Mouse (Mus musculus) liver, embryonic 12.5 days (tissue): ENCODE data around the gene Pcbp2. TPM values are rescaled to one million over a fixed set of nuclear protein-coding genes. Genes with fewer than 3 reads are reported as not detected.

Experiments used
- ATAC-seq: fragments of 200-750 bp; cut with Nextera tagmentation; 2 replicates; pipeline ENCODE4 v1.8.0; 2017; ENCODE audit warnings: moderate number of reproducible peaks, mild to moderate bottlenecking, moderate library complexity
- H3K27ac ChIP-seq: fragments of 300-500 bp; sonication (generic); 2 replicates; pipeline ENCODE4 v1.5.1; 2016; ENCODE audit warnings: mild to moderate bottlenecking
- H3K27me3 ChIP-seq: fragments of 300-500 bp; sonication (generic); replicated peaks from 2 replicates; pipeline ENCODE4 v1.6.1; 2016; ENCODE audit warnings: mild to moderate bottlenecking, moderate library complexity
- H3K36me3 ChIP-seq: fragments of 300-500 bp; sonication (generic); 2 replicates; pipeline ENCODE4 v1.6.1; 2016; ENCODE audit warnings: mild to moderate bottlenecking, moderate library complexity
- H3K4me1 ChIP-seq: fragments of 300-500 bp; sonication (generic); 2 replicates; pipeline ENCODE4 v1.6.1; 2016
- H3K4me2 ChIP-seq: fragments of 300-500 bp; sonication (generic); 2 replicates; pipeline ENCODE4 v1.6.1; 2016; ENCODE audit warnings: mild to moderate bottlenecking, moderate library complexity
- H3K4me3 ChIP-seq: fragments of 300-500 bp; sonication (generic); 2 replicates; pipeline ENCODE4 v1.5.1; 2016; ENCODE audit warnings: mild to moderate bottlenecking, moderate library complexity
- H3K9ac ChIP-seq: fragments of 300-500 bp; sonication (generic); 2 replicates; pipeline ENCODE4 v1.6.1; 2016; ENCODE audit warnings: mild to moderate bottlenecking, moderate library complexity
- H3K9me3 ChIP-seq: fragments of 300-500 bp; sonication (generic); replicated peaks from 2 replicates; pipeline ENCODE4 v1.6.1; 2016; ENCODE audit warnings: mild to moderate bottlenecking, moderate library complexity
- WGBS: fragments of 180-500 bp; shearing (Covaris S2); methylation state at CpG from one replicate; pipeline ENCODE4 v1.1.7; 2016; ENCODE audit not compliant: insufficient replicate concordance; 5-methylcytosine and 5-hydroxymethylcytosine counted together
- polyA plus RNA-seq: library from polyadenylated mRNA; unstranded; fragments of >200 nt; fragmentation: Nextera tagmentation; extraction: Ambion mirVana; gene quantifications from 2 replicates; pipeline ENCODE4 v1.2.1, GENCODE M21; 2016

Gene Pcbp2
- polyA plus RNA-seq, 1 experiment from 2014 or later: 104 TPM

DNA sequence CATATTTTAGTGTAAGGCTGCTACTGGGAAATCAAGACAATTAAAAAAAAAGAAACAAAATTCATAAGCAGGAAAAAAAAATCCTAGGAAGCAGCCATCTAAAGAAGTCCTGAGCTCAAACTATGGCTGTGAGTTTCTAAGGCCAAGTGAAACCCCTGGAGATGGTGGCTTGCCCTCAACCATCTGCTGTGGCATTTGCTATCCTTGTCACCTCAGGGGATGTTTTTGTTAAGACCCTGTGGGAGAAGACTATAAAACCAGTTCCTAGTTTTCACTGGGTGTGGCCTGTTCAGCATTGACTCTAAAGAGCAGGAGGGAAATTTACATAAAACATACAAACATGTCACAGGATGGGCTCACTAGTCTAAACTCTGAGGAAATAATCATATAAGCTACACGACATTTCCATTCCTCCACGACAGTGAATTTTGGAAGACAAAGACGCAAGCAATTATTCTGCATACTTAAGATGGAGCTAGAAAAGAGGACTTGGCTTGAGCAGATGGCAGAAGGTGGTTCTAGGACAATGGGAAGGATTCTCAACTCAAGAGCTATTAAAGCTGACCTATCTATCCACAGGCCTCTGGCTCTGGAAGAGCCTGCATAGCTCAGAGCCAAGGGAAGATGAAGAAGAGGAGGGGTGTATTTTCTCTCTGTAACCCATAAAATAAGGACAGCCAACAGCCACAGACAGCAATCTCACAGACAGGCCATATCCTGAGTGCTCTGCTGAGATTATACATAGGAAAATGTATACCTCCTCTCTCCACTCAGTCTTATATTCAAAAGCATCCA, 62.0 kb downstream of the Pcbp2 start:
- Histone ChIP-seq H3K4me1 (no peaks in the 10 kb centered on the region), H3K36me3 (peaks cover 86% of the 10 kb centered on the region), H3K9me3 (no peaks in the 10 kb centered on the region), H3K27me3 (no peaks in the 10 kb centered on the region), H3K4me2 (no peak overlapping the region), H3K27ac (no peak overlapping the region), H3K4me3 (no peak overlapping the region), H3K9ac (no peak overlapping the region)
- no peak for ATAC-seq
- 79% methylated on average over 3 of the region's 3 CpGs for WGBS

- Histone ChIP-seq H3K36me3 (peaks cover 77% of the 10 kb centered on the region), H3K4me2 (no peak overlapping the region), H3K4me1 (no peaks in the 10 kb centered on the region), H3K4me3 (no peak overlapping the region), H3K9me3 (no peaks in the 10 kb centered on the region), H3K27ac (no peak overlapping the region), H3K9ac (no peak overlapping the region), H3K27me3 (no peaks in the 10 kb centered on the region)
- WGBS: 83% methylated on average over 7 of the region's 7 CpGs
- ATAC-seq: no peak
Observed at GRCm38 (mm10) chr15:102533926-102534325, 63.6 kb downstream of the Pcbp2 start.

- Histone ChIP-seq H3K36me3 (peaks cover 82% of the 10 kb centered on the region), H3K9me3 (no peaks in the 10 kb centered on the region), H3K4me1 (no peaks in the 10 kb centered on the region), H3K9ac (no peak overlapping the region), H3K4me2 (no peak overlapping the region), H3K27me3 (no peaks in the 10 kb centered on the region), H3K27ac (no peak overlapping the region), H3K4me3 (no peak overlapping the region)
- no peak for ATAC-seq
- WGBS: 87% methylated on average over 4 of the region's 4 CpGs
Observed at GRCm38 (mm10) chr15:102544801-102545200, 74.5 kb downstream of the Pcbp2 start.

- H3K27ac ChIP-seq: no peak overlapping the region
- 79% methylated on average over 3 of the region's 3 CpGs for WGBS
- no peak for ATAC-seq
- no peak overlapping the region for H3K4me3 ChIP-seq
- H3K9ac ChIP-seq: no peak overlapping the region
- no peak overlapping the region for H3K4me2 ChIP-seq
- no peaks in the 10 kb centered on the region for H3K27me3 ChIP-seq
- H3K4me1 ChIP-seq: no peaks in the 10 kb centered on the region
- peaks cover 75% of the 10 kb centered on the region for H3K36me3 ChIP-seq
- H3K9me3 ChIP-seq: no peaks in the 10 kb centered on the region
Observed at GRCm38 (mm10) chr15:102546246-102546645, 75.9 kb downstream of the Pcbp2 start.

- no peaks in the 10 kb centered on the region for H3K4me1 ChIP-seq
- H3K4me3 ChIP-seq: no peak overlapping the region
- no peak overlapping the region for H3K27ac ChIP-seq
- peaks cover 75% of the 10 kb centered on the region for H3K36me3 ChIP-seq
- H3K9ac ChIP-seq: no peak overlapping the region
- H3K9me3 ChIP-seq: no peaks in the 10 kb centered on the region
- H3K4me2 ChIP-seq: no peak overlapping the region
- ATAC-seq: no peak
- WGBS: 74% methylated on average over 3 of the region's 3 CpGs
- no peaks in the 10 kb centered on the region for H3K27me3 ChIP-seq
Observed at GRCm38 (mm10) chr15:102546677-102547427, 76.5 kb downstream of the Pcbp2 start.

GRCm38 (mm10) chr15:102547478-102547877, 77.1 kb downstream of the Pcbp2 start:
- Histone ChIP-seq H3K4me2 (no peak overlapping the region), H3K4me3 (no peak overlapping the region), H3K36me3 (peaks cover 75% of the 10 kb centered on the region), H3K9ac (no peak overlapping the region), H3K9me3 (no peaks in the 10 kb centered on the region), H3K27ac (no peak overlapping the region), H3K27me3 (no peaks in the 10 kb centered on the region), H3K4me1 (no peaks in the 10 kb centered on the region)
- 84% methylated on average over 3 of the region's 3 CpGs for WGBS
- no peak for ATAC-seq

Other genes with a start within 250 kb of the Pcbp2 start
- 6.4 and 8.9 TPM in 2 replicates for gene Itgb7, start 238.6 kb upstream of the Pcbp2 start, polyA plus RNA-seq
- 4.4 and 4.9 TPM in 2 replicates for gene Rarg, start 213.0 kb upstream of the Pcbp2 start, polyA plus RNA-seq
- not detected in 2 replicates for gene Gm9918, start 200.0 kb upstream of the Pcbp2 start, polyA plus RNA-seq
- gene Mfsd5, start 191.1 kb upstream of the Pcbp2 start, polyA plus RNA-seq: 40.8 and 41.6 TPM in 2 replicates
- 38.6 and 39.4 TPM in 2 replicates for gene Espl1, start 174.3 kb upstream of the Pcbp2 start, polyA plus RNA-seq
- 150 and 168 TPM in 2 replicates for gene Pfdn5, start 144.4 kb upstream of the Pcbp2 start, polyA plus RNA-seq
- 62.0 and 66.8 TPM in 2 replicates for gene Myg1, start 138.8 kb upstream of the Pcbp2 start, polyA plus RNA-seq
- 69.7 and 74.7 TPM in 2 replicates for gene Aaas, start 119.8 kb upstream of the Pcbp2 start, polyA plus RNA-seq
- gene Sp7, start 103.4 kb upstream of the Pcbp2 start, polyA plus RNA-seq: 0.37 and 0.63 TPM in 2 replicates
- 5.1 and 5.6 TPM in 2 replicates for gene Sp1, start 64.4 kb upstream of the Pcbp2 start, polyA plus RNA-seq
- gene Amhr2, start 25.2 kb upstream of the Pcbp2 start, polyA plus RNA-seq: 0.12 and 0.31 TPM in 2 replicates
- 119 and 126 TPM in 2 replicates for gene Prr13, start 11.5 kb upstream of the Pcbp2 start, polyA plus RNA-seq
- gene Gm10337, start 33.2 kb downstream of the Pcbp2 start, polyA plus RNA-seq: not detected in 2 replicates
- gene Map3k12, start 46.5 kb downstream of the Pcbp2 start, polyA plus RNA-seq: 4.2 and 4.5 TPM in 2 replicates
- gene Tarbp2, start 47.7 kb downstream of the Pcbp2 start, polyA plus RNA-seq: 63.5 and 66.7 TPM in 2 replicates
- gene Npff, start 54.4 kb downstream of the Pcbp2 start, polyA plus RNA-seq: 1.0 TPM in 2 replicates
- gene Gm28047, start 154.5 kb downstream of the Pcbp2 start, polyA plus RNA-seq: not detected in 2 replicates
- gene Atf7, start 154.9 kb downstream of the Pcbp2 start, polyA plus RNA-seq: 11.5 and 14.3 TPM in 2 replicates
- 39.6 and 42.2 TPM in 2 replicates for gene Atp5g2, start 201.8 kb downstream of the Pcbp2 start, polyA plus RNA-seq